Mouse (Mus musculus) E14TG2a.4 (cell line): ENCODE results near the gene Gjb3.

Source experiments
- CTCF ChIP-seq: conservative IDR thresholded peaks from 2 replicates; pipeline ENCODE4 v1.5.1; 2014; ENCODE audit warnings: low read length
- NANOG ChIP-seq: IDR thresholded peaks from 2 replicates; pipeline ENCODE4 v1.6.1; 2014; ENCODE audit warnings: borderline replicate concordance, low read length, mixed read lengths

- no peak for TF ChIP-seq CTCF
- TF ChIP-seq NANOG, result no peak
These were observed 45.0 kb upstream of the Gjb3 start for GRCm38 (mm10) chr4:127375541-127376177.
